Mouse (Mus musculus) stomach, postnatal 0 days (tissue): ENCODE measurements around the gene Ndst4. TPM values are rescaled to one million over a fixed set of nuclear protein-coding genes. Genes with fewer than 3 reads are reported as not detected.

Experiments
- ATAC-seq: fragments of 200-750 bp; cut with Nextera tagmentation; 2 replicates; pipeline ENCODE4 v1.8.0; 2017; ENCODE audit not compliant: low FRiP score, low TSS enrichment
- DNase-seq: peaks from one replicate; pipeline ENCODE4 v3.0.0-alpha.2; 2016; ENCODE audit warnings: low spot score
- H3K27ac ChIP-seq: fragments of 300-500 bp; sonication (generic); replicated peaks from 2 replicates; pipeline ENCODE4 v1.5.1; 2014; ENCODE audit warnings: mild to moderate bottlenecking, control low read depth
- H3K27me3 ChIP-seq: fragments of 300-500 bp; sonication (generic); 2 replicates; pipeline ENCODE4 v1.6.1; 2014; ENCODE audit warnings: low read length; ENCODE audit not compliant: control insufficient read depth, insufficient read depth
- H3K36me3 ChIP-seq: fragments of 300-500 bp; sonication (generic); 2 replicates; pipeline ENCODE4 v1.6.1; 2014; ENCODE audit warnings: low read length, mixed read lengths; ENCODE audit not compliant: control insufficient read depth, insufficient read depth
- H3K4me1 ChIP-seq: fragments of 300-500 bp; sonication (generic); replicated peaks from 2 replicates; pipeline ENCODE4 v1.6.1; 2014; ENCODE audit warnings: antibody characterized with exemption; ENCODE audit not compliant: control insufficient read depth, insufficient read depth
- H3K4me2 ChIP-seq: fragments of 300-500 bp; sonication (generic); replicated peaks from 2 replicates; pipeline ENCODE4 v1.6.1; 2014; ENCODE audit warnings: low read depth, mild to moderate bottlenecking, control low read depth, moderate library complexity
- H3K4me3 ChIP-seq: fragments of 300-500 bp; sonication (generic); 2 replicates; pipeline ENCODE4 v1.5.1; 2014; ENCODE audit warnings: low read depth, low read length, control low read depth
- H3K9ac ChIP-seq: fragments of 300-500 bp; sonication (generic); 2 replicates; pipeline ENCODE4 v1.6.1; 2014; ENCODE audit warnings: mild to moderate bottlenecking, low read length, control low read depth, mixed read lengths
- H3K9me3 ChIP-seq: fragments of 300-500 bp; sonication (generic); 2 replicates; pipeline ENCODE4 v1.6.1; 2016; ENCODE audit warnings: low read length; ENCODE audit not compliant: control insufficient read depth
- CTCF ChIP-seq: IDR thresholded peaks from 2 replicates; pipeline ENCODE4 v1.5.1; 2016; ENCODE audit warnings: antibody characterized with exemption, low read depth, mild to moderate bottlenecking, moderate library complexity
- EP300 ChIP-seq: optimal IDR thresholded peaks from 2 replicates; pipeline ENCODE3; 2016; ENCODE audit warnings: antibody characterized with exemption
- WGBS: fragments of 180-500 bp; shearing (Covaris S2); extraction: QIAGEN DNeasy Blood & Tissue Kit; methylation state at CpG from one replicate; pipeline ENCODE4 v1.1.7; 2014; 5-methylcytosine and 5-hydroxymethylcytosine counted together
- polyA plus RNA-seq: library from polyadenylated mRNA; unstranded; fragments of >200 nt; fragmentation: Nextera tagmentation; extraction: Ambion mirVana; gene quantifications from 2 replicates; pipeline ENCODE4 v1.2.1, GENCODE M21; 2015

Gene Ndst4
- polyA plus RNA-seq, 1 experiment from 2014 or later, result 0.16 TPM

GRCm38 (mm10) chr3:125756911-125757310, 353.0 kb downstream of the Ndst4 start:
- DNase-seq (no peak), ATAC-seq (no peak)
- H3K36me3 ChIP-seq, result no peaks in the 10 kb centered on the region
- TF ChIP-seq CTCF (no peak), EP300 (no peak)
- no peak overlapping the region for H3K9ac ChIP-seq
- 69% methylated on average over 1 of the region's 1 CpGs for WGBS
- no peaks in the 10 kb centered on the region for H3K9me3 ChIP-seq
- H3K4me2 ChIP-seq, result no peak overlapping the region
- no peak overlapping the region for H3K27ac ChIP-seq
- H3K4me1 ChIP-seq, result no peaks in the 10 kb centered on the region
- no peak overlapping the region for H3K4me3 ChIP-seq
- no peaks in the 10 kb centered on the region for H3K27me3 ChIP-seq

GRCm38 (mm10) chr3:125760711-125761110, 356.8 kb downstream of the Ndst4 start:
- Histone ChIP-seq H3K4me2 (no peak overlapping the region), H3K36me3 (no peaks in the 10 kb centered on the region), H3K27me3 (no peaks in the 10 kb centered on the region), H3K4me3 (no peak overlapping the region), H3K9me3 (no peaks in the 10 kb centered on the region), H3K4me1 (no peaks in the 10 kb centered on the region), H3K9ac (no peak overlapping the region), H3K27ac (no peak overlapping the region)
- TF ChIP-seq CTCF (no peak), EP300 (no peak)
- ATAC-seq (no peak), DNase-seq (no peak)
